Mouse (Mus musculus) kidney, postnatal 0 days (tissue): ENCODE results near the gene Ccdc93. TPM values are rescaled to one million over a fixed set of nuclear protein-coding genes. Genes with fewer than 3 reads are reported as not detected.

ENCODE experiments used
- ATAC-seq: fragments of 200-750 bp; cut with Nextera tagmentation; replicated peaks from 2 replicates; pipeline ENCODE4 v1.8.0; 2017; ENCODE audit warnings: low read depth, moderate number of reproducible peaks, moderate TSS enrichment, moderate library complexity; ENCODE audit not compliant: low FRiP score
- DNase-seq: peaks from one replicate; pipeline ENCODE4 v3.0.0-alpha.2; 2016; ENCODE audit warnings: low spot score
- H3K27ac ChIP-seq: fragments of 300-500 bp; sonication (generic); 2 replicates; pipeline ENCODE4 v1.5.1; 2014; ENCODE audit warnings: mild to moderate bottlenecking
- H3K27me3 ChIP-seq: fragments of 300-500 bp; sonication (generic); 2 replicates; pipeline ENCODE4 v1.6.1; 2014; ENCODE audit warnings: low read length, mixed read lengths; ENCODE audit not compliant: insufficient read depth
- H3K36me3 ChIP-seq: fragments of 300-500 bp; sonication (generic); 2 replicates; pipeline ENCODE4 v1.6.1; 2014; ENCODE audit warnings: low read length, mixed read lengths; ENCODE audit not compliant: insufficient read depth
- H3K4me1 ChIP-seq: fragments of 300-500 bp; sonication (generic); replicated peaks from 2 replicates; pipeline ENCODE4 v1.6.1; 2014; ENCODE audit warnings: antibody characterized with exemption, low read length, mixed read lengths; ENCODE audit not compliant: insufficient read depth
- H3K4me2 ChIP-seq: fragments of 300-500 bp; sonication (generic); 2 replicates; pipeline ENCODE4 v1.6.1; 2014; ENCODE audit warnings: mild to moderate bottlenecking, low read length, moderate library complexity, mixed read lengths
- H3K4me3 ChIP-seq: fragments of 300-500 bp; sonication (generic); replicated peaks from 2 replicates; pipeline ENCODE4 v1.5.1; 2014; ENCODE audit warnings: low read depth, low read length
- H3K9ac ChIP-seq: fragments of 300-500 bp; sonication (generic); 2 replicates; pipeline ENCODE4 v1.6.1; 2014; ENCODE audit warnings: low read depth, low read length
- H3K9me3 ChIP-seq: fragments of 300-500 bp; sonication (generic); replicated peaks from 2 replicates; pipeline ENCODE4 v1.6.1; 2016; ENCODE audit warnings: low read length, inconsistent platforms, mixed read lengths
- CTCF ChIP-seq: IDR thresholded peaks from 2 replicates; pipeline ENCODE4 v1.5.1; 2016; ENCODE audit warnings: antibody characterized with exemption, low read depth, mild to moderate bottlenecking, moderate library complexity
- WGBS: fragments of 180-500 bp; shearing (Covaris S2); extraction: QIAGEN DNeasy Blood & Tissue Kit; methylation state at CpG from one replicate; pipeline ENCODE4 v1.1.7; 2014; 5-methylcytosine and 5-hydroxymethylcytosine counted together
- polyA plus RNA-seq: library from polyadenylated mRNA; unstranded; fragments of >200 nt; fragmentation: Nextera tagmentation; extraction: Ambion mirVana; gene quantifications from 2 replicates; pipeline ENCODE4 v1.2.1, GENCODE M21; 2015

Gene Ccdc93
- polyA plus RNA-seq, 1 experiment from 2014 or later: 6.4 TPM

- H3K36me3 ChIP-seq: no peaks in the 10 kb centered on the region
- H3K4me3 ChIP-seq: no peak overlapping the region
- WGBS: 72% methylated on average over 2 of the region's 2 CpGs
- DNase-seq: no peak
- H3K4me2 ChIP-seq: no peak overlapping the region
- ATAC-seq: no peak
- H3K27ac ChIP-seq: no peak overlapping the region
- no peaks in the 10 kb centered on the region for H3K27me3 ChIP-seq
- no peaks in the 10 kb centered on the region for H3K9me3 ChIP-seq
- H3K4me1 ChIP-seq: no peaks in the 10 kb centered on the region
- no peak overlapping the region for H3K9ac ChIP-seq
- no peak for TF ChIP-seq CTCF
Measured at GRCm38 (mm10) chr1:121546844-121547243, 116.0 kb downstream of the Ccdc93 start.

GRCm38 (mm10) chr1:121548667-121549066 lies 117.8 kb downstream of the Ccdc93 start:
- no peak for TF ChIP-seq CTCF
- no peak overlapping the region for H3K4me3 ChIP-seq
- 93% methylated on average over 4 of the region's 4 CpGs for WGBS
- DNase-seq: no peak
- no peak overlapping the region for H3K9ac ChIP-seq
- H3K4me1 ChIP-seq: no peaks in the 10 kb centered on the region
- H3K36me3 ChIP-seq: 0 out of 2 replicates have a peak, but pooled peaks cover 5% of the 10 kb centered on the region
- H3K9me3 ChIP-seq: no peaks in the 10 kb centered on the region
- H3K4me2 ChIP-seq: no peak overlapping the region
- H3K27me3 ChIP-seq: no peaks in the 10 kb centered on the region
- ATAC-seq: no peak
- H3K27ac ChIP-seq: no peak overlapping the region

GRCm38 (mm10) chr1:121549456-121549855 lies 118.6 kb downstream of the Ccdc93 start:
- ATAC-seq (no peak), DNase-seq (no peak)
- TF ChIP-seq CTCF: peak; percentile 55
- Histone ChIP-seq H3K9ac (no peak overlapping the region), H3K4me3 (no peak overlapping the region), H3K4me1 (no peaks in the 10 kb centered on the region), H3K36me3 (0 out of 2 replicates have a peak, but pooled peaks cover 10% of the 10 kb centered on the region), H3K27ac (no peak overlapping the region), H3K27me3 (no peaks in the 10 kb centered on the region), H3K9me3 (no peaks in the 10 kb centered on the region), H3K4me2 (no peak overlapping the region)
- 77% methylated on average over 4 of the region's 4 CpGs for WGBS

GRCm38 (mm10) chr1:121550801-121551456 lies 120.1 kb downstream of the Ccdc93 start:
- Histone ChIP-seq H3K4me2 (no peak overlapping the region), H3K4me1 (no peaks in the 10 kb centered on the region), H3K4me3 (no peak overlapping the region), H3K27ac (no peak overlapping the region), H3K9ac (no peak overlapping the region), H3K27me3 (no peaks in the 10 kb centered on the region), H3K9me3 (no peaks in the 10 kb centered on the region), H3K36me3 (peaks cover 19% of the 10 kb centered on the region)
- no peak for ATAC-seq
- TF ChIP-seq CTCF: no peak
- 83% methylated on average over 16 of the region's 16 CpGs for WGBS
- DNase-seq: no peak

GRCm38 (mm10) chr1:121551457-121551835 lies 120.6 kb downstream of the Ccdc93 start:
- ATAC-seq: no peak
- no peak overlapping the region for H3K9ac ChIP-seq
- no peak overlapping the region for H3K4me3 ChIP-seq
- H3K4me2 ChIP-seq: no peak overlapping the region
- no peaks in the 10 kb centered on the region for H3K4me1 ChIP-seq
- no peak overlapping the region for H3K27ac ChIP-seq
- no peak for TF ChIP-seq CTCF
- DNase-seq: no peak
- H3K27me3 ChIP-seq: no peaks in the 10 kb centered on the region
- 86% methylated on average over 7 of the region's 7 CpGs for WGBS
- H3K36me3 ChIP-seq: peaks cover 24% of the 10 kb centered on the region
- H3K9me3 ChIP-seq: no peaks in the 10 kb centered on the region

Other genes starting within 250 kb of the Ccdc93 start
- gene Insig2, start 98.5 kb upstream of the Ccdc93 start, polyA plus RNA-seq: 46.9 and 52.8 TPM in 2 replicates
- gene Htr5b, start 97.4 kb downstream of the Ccdc93 start, polyA plus RNA-seq: 1.0 and 1.2 TPM in 2 replicates
- gene Ddx18, start 136.9 kb downstream of the Ccdc93 start, polyA plus RNA-seq: 67.9 and 68.7 TPM in 2 replicates